Mouse (Mus musculus) stomach, postnatal 0 days (tissue): ENCODE results near the gene Scamp3. TPM values are rescaled to one million over a fixed set of nuclear protein-coding genes. Genes with fewer than 3 reads are reported as not detected.

Source experiments
- ATAC-seq: fragments of 200-750 bp; cut with Nextera tagmentation; 2 replicates; pipeline ENCODE4 v1.8.0; 2017; ENCODE audit not compliant: low FRiP score, low TSS enrichment
- DNase-seq: peaks from one replicate; pipeline ENCODE4 v3.0.0-alpha.2; 2016; ENCODE audit warnings: low spot score
- H3K27ac ChIP-seq: fragments of 300-500 bp; sonication (generic); replicated peaks from 2 replicates; pipeline ENCODE4 v1.5.1; 2014; ENCODE audit warnings: mild to moderate bottlenecking, control low read depth
- H3K27me3 ChIP-seq: fragments of 300-500 bp; sonication (generic); 2 replicates; pipeline ENCODE4 v1.6.1; 2014; ENCODE audit warnings: low read length; ENCODE audit not compliant: control insufficient read depth, insufficient read depth
- H3K36me3 ChIP-seq: fragments of 300-500 bp; sonication (generic); 2 replicates; pipeline ENCODE4 v1.6.1; 2014; ENCODE audit warnings: low read length, mixed read lengths; ENCODE audit not compliant: control insufficient read depth, insufficient read depth
- H3K4me1 ChIP-seq: fragments of 300-500 bp; sonication (generic); replicated peaks from 2 replicates; pipeline ENCODE4 v1.6.1; 2014; ENCODE audit warnings: antibody characterized with exemption; ENCODE audit not compliant: control insufficient read depth, insufficient read depth
- H3K4me2 ChIP-seq: fragments of 300-500 bp; sonication (generic); replicated peaks from 2 replicates; pipeline ENCODE4 v1.6.1; 2014; ENCODE audit warnings: low read depth, mild to moderate bottlenecking, control low read depth, moderate library complexity
- H3K4me3 ChIP-seq: fragments of 300-500 bp; sonication (generic); 2 replicates; pipeline ENCODE4 v1.5.1; 2014; ENCODE audit warnings: low read depth, low read length, control low read depth
- H3K9ac ChIP-seq: fragments of 300-500 bp; sonication (generic); 2 replicates; pipeline ENCODE4 v1.6.1; 2014; ENCODE audit warnings: mild to moderate bottlenecking, low read length, control low read depth, mixed read lengths
- H3K9me3 ChIP-seq: fragments of 300-500 bp; sonication (generic); 2 replicates; pipeline ENCODE4 v1.6.1; 2016; ENCODE audit warnings: low read length; ENCODE audit not compliant: control insufficient read depth
- CTCF ChIP-seq: IDR thresholded peaks from 2 replicates; pipeline ENCODE4 v1.5.1; 2016; ENCODE audit warnings: antibody characterized with exemption, low read depth, mild to moderate bottlenecking, moderate library complexity
- EP300 ChIP-seq: optimal IDR thresholded peaks from 2 replicates; pipeline ENCODE3; 2016; ENCODE audit warnings: antibody characterized with exemption
- WGBS: fragments of 180-500 bp; shearing (Covaris S2); extraction: QIAGEN DNeasy Blood & Tissue Kit; methylation state at CpG from one replicate; pipeline ENCODE4 v1.1.7; 2014; 5-methylcytosine and 5-hydroxymethylcytosine counted together
- polyA plus RNA-seq: library from polyadenylated mRNA; unstranded; fragments of >200 nt; fragmentation: Nextera tagmentation; extraction: Ambion mirVana; gene quantifications from 2 replicates; pipeline ENCODE4 v1.2.1, GENCODE M21; 2015

The Scamp3 gene
- polyA plus RNA-seq, 1 experiment from 2014 or later: 65.4 TPM

GRCm38 (mm10) chr3:89133752-89134151 is 43.5 kb upstream of the Scamp3 start:
- ATAC-seq: peak; percentile 27
- Histone ChIP-seq H3K36me3 (no peaks in the 10 kb centered on the region), H3K9ac (no peak overlapping the region), H3K4me1 (no peaks in the 10 kb centered on the region), H3K4me3 (no peak overlapping the region), H3K27ac (no peak overlapping the region), H3K4me2 (no peak overlapping the region), H3K9me3 (no peaks in the 10 kb centered on the region), H3K27me3 (no peaks in the 10 kb centered on the region)
- no peak for TF ChIP-seq EP300
- no peak for TF ChIP-seq CTCF
- DNase-seq: no peak
- 71% methylated on average over 1 of the region's 1 CpGs for WGBS

GRCm38 (mm10) chr3:89135958-89136357 is 41.3 kb upstream of the Scamp3 start, which contains the start of gene Pklr:
Gene Pklr (plus strand): TSS chr3:89136142.
- ATAC-seq: no peak
- no peaks in the 10 kb centered on the region for H3K9me3 ChIP-seq
- H3K9ac ChIP-seq: no peak within 1 kb of the TSS
- WGBS: 50% methylated on average over 3 of the region's 3 CpGs
- no peaks in the 10 kb centered on the region for H3K36me3 ChIP-seq
- H3K4me3 ChIP-seq: no peak within 1 kb of the TSS
- H3K4me1 ChIP-seq: no peaks in the 10 kb centered on the region
- H3K4me2 ChIP-seq: no peak within 1 kb of the TSS; the same call in 1 of the 2 replicates
- TF ChIP-seq EP300 (no peak), CTCF (no peak)
- H3K27ac ChIP-seq: 0 out of 2 replicates have a peak within 1 kb of the TSS, but pooled peaks have one; percentile 8
- H3K27me3 ChIP-seq: no peaks in the 10 kb centered on the region
- no peak for DNase-seq

GRCm38 (mm10) chr3:89136365-89136764 is 40.9 kb upstream of the Scamp3 start:
- WGBS: 33% methylated on average over 9 of the region's 9 CpGs
- Histone ChIP-seq H3K4me1 (no peaks in the 10 kb centered on the region), H3K27me3 (no peaks in the 10 kb centered on the region), H3K9me3 (no peaks in the 10 kb centered on the region), H3K4me2 (no peak overlapping the region), H3K9ac (no peak overlapping the region), H3K27ac (0 out of 2 replicates have a peak overlapping the region, but pooled peaks have one; percentile 8), H3K4me3 (no peak overlapping the region), H3K36me3 (no peaks in the 10 kb centered on the region)
- peak; percentile 74 for DNase-seq
- no peak for TF ChIP-seq EP300
- peak; percentile 53 for TF ChIP-seq CTCF
- peak; percentile 74 for ATAC-seq

GRCm38 (mm10) chr3:89144821-89145220 is 32.5 kb upstream of the Scamp3 start:
- Histone ChIP-seq H3K4me2 (no peak overlapping the region), H3K4me1 (no peaks in the 10 kb centered on the region), H3K27ac (no peak overlapping the region), H3K27me3 (no peaks in the 10 kb centered on the region), H3K4me3 (no peak overlapping the region), H3K9me3 (no peaks in the 10 kb centered on the region), H3K36me3 (no peaks in the 10 kb centered on the region), H3K9ac (0 out of 2 replicates have a peak overlapping the region, but pooled peaks have one; percentile 23)
- 71% methylated on average over 10 of the region's 10 CpGs for WGBS
- no peak for ATAC-seq
- TF ChIP-seq EP300: no peak
- no peak for TF ChIP-seq CTCF
- DNase-seq: no peak

- Histone ChIP-seq H3K4me2 (no peak overlapping the region), H3K36me3 (no peaks in the 10 kb centered on the region), H3K9ac (no peak overlapping the region), H3K4me1 (no peaks in the 10 kb centered on the region), H3K9me3 (no peaks in the 10 kb centered on the region), H3K27ac (no peak overlapping the region), H3K4me3 (no peak overlapping the region), H3K27me3 (no peaks in the 10 kb centered on the region)
- TF ChIP-seq EP300: no peak
- TF ChIP-seq CTCF: no peak
- no peak for ATAC-seq
- WGBS: 50% methylated on average over 8 of the region's 8 CpGs
- DNase-seq: no peak
These were observed 31.7 kb upstream of the Scamp3 start for GRCm38 (mm10) chr3:89145566-89145965.

GRCm38 (mm10) chr3:89147101-89147978 is 29.9 kb upstream of the Scamp3 start:
- Histone ChIP-seq H3K9ac (peak overlapping the region; percentile 43; the same call in 1 of the 2 replicates), H3K27me3 (no peaks in the 10 kb centered on the region)
- ATAC-seq: peak; percentile 88

More at GRCm38 (mm10) chr3:89147101-89147978, 29.9 kb upstream of the Scamp3 start:
- TF ChIP-seq EP300: no peak
- no peaks in the 10 kb centered on the region for H3K36me3 ChIP-seq
- peak overlapping the region; percentile 48 for H3K4me2 ChIP-seq
- no peaks in the 10 kb centered on the region for H3K4me1 ChIP-seq
- no peak overlapping the region for H3K27ac ChIP-seq
- DNase-seq: peak; percentile 82
- 29% methylated on average over 23 of the region's 26 CpGs for WGBS
- H3K9me3 ChIP-seq: no peaks in the 10 kb centered on the region
- H3K4me3 ChIP-seq: peak overlapping the region; percentile 24; the same call in 1 of the 2 replicates
